Mouse (Mus musculus) gastrocnemius, adult 2 months (tissue): Measurements from ENCODE around the gene Donson. TPM values are rescaled to one million over a fixed set of nuclear protein-coding genes. Genes with fewer than 3 reads are reported as not detected.
"Not testable (repeated sequence)": the region's sequence is repeated elsewhere in the genome, so short reads cannot be mapped to it uniquely, and the experiment has no call there.

Experiments
- DNase-seq: peaks from one replicate; pipeline ENCODE4 v3.0.0; 2022
- H3K27ac ChIP-seq: fragments of 200-600 bp; 2 replicates; pipeline ENCODE4 v1.8.1; 2022; ENCODE audit warnings: mild to moderate bottlenecking
- H3K4me3 ChIP-seq: fragments of 200-600 bp; 2 replicates; pipeline ENCODE4 v1.8.1; 2022; ENCODE audit warnings: mild to moderate bottlenecking, moderate library complexity
- CTCF ChIP-seq: fragments of 200-600 bp; IDR thresholded peaks from 2 replicates; pipeline ENCODE4 v1.8.1; 2022; ENCODE audit warnings: antibody characterized with exemption, mild to moderate bottlenecking, moderate library complexity
- intact Hi-C: fragments of 180-260 bp; cut with DNase I; formaldehyde crosslinking; loops from one replicate; pipeline ENCODE4 v1.15.1; 2025
- total RNA-seq, 2 experiments: library from RNA; stranded (reverse); gene quantifications; 2 replicates each; pipeline ENCODE4 v1.2.3; 2021

Donson gene
- total RNA-seq, 2 experiments from 2014 or later = 0.92 to 1.6 TPM

DNA sequence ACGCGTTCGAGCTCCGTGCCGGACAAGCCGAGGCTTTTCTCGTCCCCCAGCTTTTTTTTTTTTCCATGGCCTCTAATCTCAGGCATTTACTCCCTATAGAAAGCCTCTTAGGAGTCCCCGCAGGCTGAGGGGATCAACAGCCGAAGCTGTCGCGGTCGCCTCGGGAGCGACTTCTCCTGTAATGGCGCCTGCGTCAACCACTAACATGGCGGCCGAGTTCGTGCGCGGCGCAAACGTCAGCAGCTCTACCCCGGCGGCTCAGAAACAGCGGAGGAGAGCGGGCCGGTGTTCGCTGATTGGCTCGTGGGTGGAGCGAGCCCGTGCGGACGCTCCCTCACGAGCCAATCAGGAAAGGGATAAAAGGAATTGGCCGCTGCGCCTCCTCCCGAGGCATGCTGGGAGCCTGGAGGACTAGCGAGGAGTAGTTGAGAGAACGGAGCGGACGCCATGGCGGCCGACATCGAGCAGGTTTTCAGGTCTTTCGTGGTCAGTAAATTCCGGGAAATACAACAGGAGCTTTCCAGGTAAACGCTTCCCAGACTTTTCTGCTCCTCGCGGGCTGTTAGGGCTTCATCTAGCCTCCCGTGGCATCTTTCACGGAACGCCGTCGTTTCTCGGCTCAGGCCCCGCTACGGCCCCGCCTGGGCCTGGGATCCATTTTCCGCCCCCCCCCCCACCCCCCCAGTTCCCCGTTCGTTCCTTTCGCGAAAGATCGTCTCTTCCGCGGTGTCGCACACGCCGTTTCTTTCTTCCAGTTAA is 40.9 kb downstream of the Donson start, which contains the start of gene Son:
Son (plus strand) TSS at position 46 of the 759 bp plus-strand sequence.
- TF ChIP-seq CTCF = no peak
- Histone ChIP-seq H3K27ac (peak within 1 kb of the TSS; percentile 100), H3K4me3 (peak within 1 kb of the TSS; percentile 75)
- intact Hi-C loops = loop anchor here (5.0 kb wide), 2 partner anchors 40 to 80 kb away; partner anchors contain the start of genes Cryzl1, Donson and Itsn1
- DNase-seq = peak; percentile 98

DNA sequence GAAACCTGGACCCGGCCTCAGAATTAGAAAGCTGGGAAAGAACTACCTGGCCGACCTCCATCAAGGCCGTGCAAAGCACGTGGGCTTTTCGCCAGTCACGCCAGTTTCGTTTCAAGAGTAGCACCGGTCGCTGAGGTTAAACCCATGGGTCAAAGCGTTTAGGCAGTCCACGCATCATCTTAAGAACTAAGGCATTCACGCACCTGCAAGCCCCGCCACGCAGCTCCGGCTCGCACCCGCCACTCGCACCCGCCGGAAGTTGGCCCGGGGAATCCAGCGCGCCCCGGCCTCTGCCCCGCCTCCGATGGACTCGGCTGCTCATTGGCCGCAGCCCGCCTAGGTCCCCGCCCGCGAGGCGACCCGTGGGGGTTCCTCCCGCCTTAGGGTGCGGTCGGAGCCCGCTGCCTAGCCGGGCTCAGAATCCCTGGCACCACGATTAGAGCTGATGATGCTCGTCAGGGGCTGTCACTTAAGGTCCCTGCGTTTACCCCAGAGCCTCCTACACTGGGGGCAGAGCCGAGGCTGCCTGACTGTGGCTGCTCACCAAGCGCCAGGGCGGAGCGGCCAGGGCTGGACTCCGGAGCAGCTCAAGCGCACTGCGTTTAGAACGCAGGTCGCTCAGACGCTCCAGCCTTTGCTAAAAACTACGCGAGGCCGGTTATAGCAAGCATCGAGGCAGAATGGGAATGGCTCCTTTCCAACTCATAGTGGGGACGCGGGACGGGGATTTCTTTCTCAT is 41.7 kb downstream of the Donson start, which contains the start of gene Gart:
Gart (minus strand) TSS at position 272 of the 739 bp plus-strand sequence.
- intact Hi-C loops = loop anchor here (5.0 kb wide), 2 partner anchors 40 to 80 kb away; partner anchors contain the start of genes Cryzl1, Donson and Itsn1
- Histone ChIP-seq H3K27ac (peak within 1 kb of the TSS; percentile 100), H3K4me3 (peak within 1 kb of the TSS; percentile 75)
- TF ChIP-seq CTCF = no peak
- peak; percentile 99 for DNase-seq

- Histone ChIP-seq H3K27ac (peak overlapping the region; percentile 100), H3K4me3 (peak overlapping the region; percentile 75)
- intact Hi-C loops = loop anchor here (5.0 kb wide), 2 partner anchors 41 to 81 kb away; partner anchors contain the start of genes Cryzl1, Donson and Itsn1
- peak; percentile 46 for DNase-seq
- no peak for TF ChIP-seq CTCF
These were observed 42.5 kb downstream of the Donson start for GRCm38 (mm10) chr16:91645995-91646602.

DNA sequence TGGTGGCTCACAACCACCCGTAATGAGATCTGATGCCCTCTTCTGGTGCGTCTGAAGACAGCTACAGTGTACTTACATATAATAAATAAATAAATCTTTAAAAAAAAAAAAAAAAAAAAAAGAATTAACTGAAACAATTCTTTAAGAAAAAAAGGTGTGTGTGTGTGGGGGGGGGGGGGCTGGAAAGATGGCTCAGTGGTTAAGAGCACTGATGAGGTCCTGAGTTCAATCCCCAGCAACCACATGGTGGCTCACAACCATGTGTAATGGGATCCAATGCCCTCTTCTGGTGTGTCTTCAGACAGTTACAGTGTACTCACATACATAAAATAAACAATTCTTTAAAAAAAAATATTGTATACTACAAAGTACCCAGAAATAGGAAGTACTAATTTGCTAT is 43.1 kb downstream of the Donson start:
- DNase-seq, H3K27ac ChIP-seq, H3K4me3 ChIP-seq: not testable (repeated sequence)
- intact Hi-C loops = loop anchor here (5.0 kb wide), 2 partner anchors 42 to 82 kb away; partner anchors contain the start of genes Cryzl1, Donson and Itsn1

- TF ChIP-seq CTCF = no peak
- DNase-seq = no peak
- H3K27ac ChIP-seq = no peak overlapping the region
- no peak overlapping the region for H3K4me3 ChIP-seq
- intact Hi-C loops = loop anchor here (5.0 kb wide), 3 partner anchors 42 to 633 kb away; partner anchors contain the start of genes Cryzl1, Donson, Itsn1 and Synj1
These were observed 43.7 kb downstream of the Donson start for GRCm38 (mm10) chr16:91644901-91645300.

DNA sequence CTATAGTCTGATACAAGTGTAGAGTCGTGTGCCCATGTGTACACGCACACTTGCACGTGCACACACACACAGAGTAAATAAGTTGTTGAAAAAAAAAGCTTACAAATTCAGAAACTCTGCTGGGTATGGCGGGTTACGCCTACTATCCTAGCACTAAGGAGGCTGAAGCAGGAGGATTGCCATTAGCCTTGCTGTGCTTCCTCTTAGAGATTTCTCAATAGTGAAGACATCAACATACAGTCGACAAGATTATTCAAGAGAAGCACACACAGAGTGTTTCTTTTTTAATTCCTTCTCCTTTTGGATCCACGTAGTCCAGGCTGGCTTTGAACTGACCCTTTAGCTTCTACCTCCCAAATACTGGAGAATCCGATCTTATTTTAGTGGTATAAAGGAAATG is 48.4 kb downstream of the Donson start:
- intact Hi-C loops = loop anchor here (5.0 kb wide), 1 partner anchor 628 kb away; the partner anchor contains the start of gene Synj1

DNA sequence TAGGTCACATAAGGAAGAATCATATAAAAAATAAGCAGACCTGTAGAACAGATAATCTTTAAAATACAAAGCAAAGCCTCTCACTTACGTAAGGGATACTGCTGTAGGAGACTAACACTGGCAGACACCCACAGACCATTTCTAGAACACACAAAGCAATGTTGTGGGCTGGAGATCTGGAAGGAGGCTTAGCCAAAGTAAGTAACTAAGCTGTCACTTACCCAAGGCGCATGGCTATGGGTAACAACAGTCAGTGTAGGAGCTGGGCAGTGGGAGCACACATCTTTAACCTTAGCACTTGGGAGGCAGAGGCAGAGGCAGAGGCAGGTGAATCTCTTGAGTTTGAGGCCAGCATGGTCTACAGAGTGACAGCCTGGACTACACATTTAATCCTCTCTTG is 48.9 kb downstream of the Donson start:
- H3K27ac ChIP-seq = no peak overlapping the region
- DNase-seq = no peak
- no peak overlapping the region for H3K4me3 ChIP-seq
- intact Hi-C loops = loop anchor here (5.0 kb wide), 1 partner anchor 627 kb away; the partner anchor contains the start of gene Synj1
- no peak for TF ChIP-seq CTCF

More for the DNA sequence above, 48.4 kb downstream of the Donson start:
- no peak for DNase-seq
- TF ChIP-seq CTCF = no peak
- H3K27ac ChIP-seq = no peak overlapping the region
- no peak overlapping the region for H3K4me3 ChIP-seq

DNA sequence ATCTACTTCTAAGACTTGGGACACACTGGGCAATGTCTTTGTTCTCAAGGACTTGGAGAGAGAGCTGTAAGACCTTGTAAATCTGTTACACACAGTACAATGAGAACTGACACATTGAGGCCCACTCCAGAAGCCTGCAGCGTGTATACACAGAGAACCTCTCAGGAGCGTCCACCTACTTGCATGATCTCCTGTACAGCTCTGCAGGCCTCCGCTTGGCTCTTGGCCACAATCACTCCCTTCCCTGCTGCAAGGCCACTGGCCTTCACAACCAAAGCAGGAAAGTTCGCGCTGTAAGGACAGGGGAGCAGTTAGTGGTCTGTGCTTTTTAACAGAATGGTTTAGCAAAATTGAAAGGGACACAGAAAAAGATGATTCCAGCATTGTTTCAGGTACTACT is 49.4 kb downstream of the Donson start:
- Histone ChIP-seq H3K27ac (no peak overlapping the region), H3K4me3 (no peak overlapping the region)
- no peak for TF ChIP-seq CTCF
- intact Hi-C loops = no loop called here
- DNase-seq = no peak

GRCm38 (mm10) chr16:91633641-91634040 is 54.9 kb downstream of the Donson start:
- intact Hi-C loops = no loop called here
- H3K27ac ChIP-seq = no peak overlapping the region
- no peak for TF ChIP-seq CTCF
- no peak for DNase-seq
- H3K4me3 ChIP-seq = no peak overlapping the region

DNA sequence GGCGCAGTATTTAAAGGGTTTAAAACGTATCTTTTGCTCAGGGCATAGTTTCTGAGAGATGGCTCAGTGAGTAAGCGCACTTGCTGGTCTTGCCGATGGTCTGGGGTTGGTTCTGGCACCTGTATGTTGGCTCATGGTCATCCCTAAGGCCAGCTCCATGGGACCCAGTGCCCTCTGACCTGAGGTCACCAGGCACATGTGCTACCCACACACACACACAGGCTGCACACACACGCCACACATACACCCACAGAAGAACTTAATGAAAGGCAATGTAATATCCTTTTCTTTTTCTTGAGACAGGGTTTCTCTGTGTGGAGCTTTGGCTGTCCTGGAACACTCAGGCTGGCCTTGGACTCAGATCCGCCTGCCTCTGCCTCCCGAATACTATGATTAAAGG is 55.6 kb downstream of the Donson start:
- TF ChIP-seq CTCF = no peak
- intact Hi-C loops = no loop called here
- no peak overlapping the region for H3K27ac ChIP-seq
- no peak overlapping the region for H3K4me3 ChIP-seq
- DNase-seq = no peak

- intact Hi-C loops = no loop called here
- no peak for TF ChIP-seq CTCF
- H3K4me3 ChIP-seq = no peak overlapping the region
- no peak for DNase-seq
- H3K27ac ChIP-seq = no peak overlapping the region
These were observed 56.1 kb downstream of the Donson start for GRCm38 (mm10) chr16:91632439-91632838.

- H3K27ac ChIP-seq = no peak overlapping the region
- intact Hi-C loops = no loop called here
- DNase-seq = no peak
- no peak overlapping the region for H3K4me3 ChIP-seq
- no peak for TF ChIP-seq CTCF
These were observed 58.0 kb downstream of the Donson start for GRCm38 (mm10) chr16:91630584-91630983.
